Mouse (Mus musculus) liver, embryonic 16.5 days (tissue): ENCODE measurements around the gene Lef1. TPM values are rescaled to one million over a fixed set of nuclear protein-coding genes. Genes with fewer than 3 reads are reported as not detected.
A peak's percentile ranks its signal among the peaks of the same experiment; 100 is the strongest.

Experiments used
- ATAC-seq: fragments of 200-750 bp; cut with Nextera tagmentation; 2 replicates; pipeline ENCODE4 v1.8.0; 2017; ENCODE audit warnings: low read depth, mild to moderate bottlenecking, moderate number of reproducible peaks, moderate library complexity
- H3K27ac ChIP-seq: fragments of 300-500 bp; sonication (generic); 2 replicates; pipeline ENCODE4 v1.5.1; 2014; ENCODE audit warnings: mild to moderate bottlenecking, low read length
- H3K27me3 ChIP-seq: fragments of 300-500 bp; sonication (generic); 2 replicates; pipeline ENCODE4 v1.6.1; 2014; ENCODE audit warnings: low read depth, low read length, mixed read lengths; ENCODE audit not compliant: control insufficient read depth, insufficient read depth
- H3K36me3 ChIP-seq: fragments of 300-500 bp; sonication (generic); 2 replicates; pipeline ENCODE4 v1.6.1; 2014; ENCODE audit warnings: mild to moderate bottlenecking; ENCODE audit not compliant: control insufficient read depth, insufficient read depth
- H3K4me1 ChIP-seq: fragments of 300-500 bp; sonication (generic); 2 replicates; pipeline ENCODE4 v1.6.1; 2014; ENCODE audit warnings: low read depth, low read length, mixed read lengths; ENCODE audit not compliant: control insufficient read depth
- H3K4me2 ChIP-seq: fragments of 300-500 bp; sonication (generic); 2 replicates; pipeline ENCODE4 v1.6.1; 2014; ENCODE audit warnings: low read depth, low read length, mixed read lengths
- H3K4me3 ChIP-seq: fragments of 300-500 bp; sonication (generic); 2 replicates; pipeline ENCODE4 v1.5.1; 2014; ENCODE audit warnings: low read depth, mild to moderate bottlenecking, low read length
- H3K9ac ChIP-seq: fragments of 300-500 bp; sonication (generic); 2 replicates; pipeline ENCODE4 v1.6.1; 2014; ENCODE audit warnings: low read depth, low read length
- H3K9me3 ChIP-seq: fragments of 300-500 bp; sonication (generic); replicated peaks from 2 replicates; pipeline ENCODE4 v1.6.1; 2016; ENCODE audit warnings: low read length; ENCODE audit not compliant: control insufficient read depth
- WGBS: fragments of 180-500 bp; shearing (Covaris S2); extraction: QIAGEN DNeasy Blood & Tissue Kit; methylation state at CpG from one replicate; pipeline ENCODE4 v1.1.7; 2014; ENCODE audit not compliant: insufficient replicate concordance; 5-methylcytosine and 5-hydroxymethylcytosine counted together
- polyA plus RNA-seq: library from polyadenylated mRNA; unstranded; fragments of >200 nt; fragmentation: Nextera tagmentation; extraction: Ambion mirVana; gene quantifications from 2 replicates; pipeline ENCODE4 v1.2.1, GENCODE M21; 2015

The Lef1 gene
- polyA plus RNA-seq, 1 experiment from 2014 or later: 2.3 TPM

DNA sequence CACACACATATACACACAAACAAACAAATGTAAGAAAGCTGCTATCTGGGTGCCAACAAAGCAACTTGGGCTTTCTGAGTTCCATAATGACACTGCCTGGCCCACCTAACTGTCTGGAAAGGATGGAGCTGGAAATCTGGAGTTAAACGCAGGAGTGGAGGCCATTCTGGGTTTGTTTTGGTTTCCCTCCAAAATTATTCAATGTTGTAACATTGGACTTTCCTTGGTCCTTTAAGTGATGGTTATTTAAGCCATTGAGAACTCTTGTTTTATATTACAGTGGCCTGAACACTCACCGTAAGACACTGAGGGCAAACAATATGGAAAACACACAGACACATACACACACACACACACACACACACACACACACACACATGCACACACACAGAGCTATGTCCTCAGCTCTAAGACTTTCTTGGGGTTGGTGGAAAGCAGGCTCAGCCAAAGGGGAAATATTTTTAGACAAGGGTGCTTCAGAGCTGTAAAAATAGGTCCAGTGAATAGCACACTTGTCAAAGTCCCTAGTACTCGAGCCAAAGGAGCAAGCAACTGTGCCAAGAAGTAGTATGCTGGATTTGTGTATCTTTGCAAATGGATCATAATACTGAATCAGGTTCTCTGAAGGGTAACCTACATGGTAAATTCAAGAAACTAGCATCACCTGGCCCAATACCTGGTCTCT lies 156.2 kb downstream of the Lef1 start:
- Histone ChIP-seq H3K27me3 (no peaks in the 10 kb centered on the region), H3K4me3 (no peak overlapping the region), H3K4me1 (peaks cover 9% of the 10 kb centered on the region), H3K9ac (no peak overlapping the region), H3K4me2 (no peak overlapping the region), H3K27ac (no peak overlapping the region), H3K36me3 (no peaks in the 10 kb centered on the region), H3K9me3 (no peaks in the 10 kb centered on the region)
- ATAC-seq: no peak
- WGBS: 57% methylated on average over 3 of the region's 3 CpGs

- H3K9ac ChIP-seq: no peak overlapping the region
- peak overlapping the region; percentile 71 for H3K4me3 ChIP-seq
- H3K27ac ChIP-seq: no peak overlapping the region; the same call in 1 of the 2 replicates
- H3K4me1 ChIP-seq: peaks cover 16% of the 10 kb centered on the region
- ATAC-seq: no peak
- H3K36me3 ChIP-seq: no peaks in the 10 kb centered on the region
- peak overlapping the region; percentile 81 for H3K4me2 ChIP-seq
- H3K27me3 ChIP-seq: no peaks in the 10 kb centered on the region
- H3K9me3 ChIP-seq: no peaks in the 10 kb centered on the region
- 58% methylated on average over 6 of the region's 6 CpGs for WGBS
These were observed 160.1 kb downstream of the Lef1 start for GRCm38 (mm10) chr3:131270381-131270780.

DNA sequence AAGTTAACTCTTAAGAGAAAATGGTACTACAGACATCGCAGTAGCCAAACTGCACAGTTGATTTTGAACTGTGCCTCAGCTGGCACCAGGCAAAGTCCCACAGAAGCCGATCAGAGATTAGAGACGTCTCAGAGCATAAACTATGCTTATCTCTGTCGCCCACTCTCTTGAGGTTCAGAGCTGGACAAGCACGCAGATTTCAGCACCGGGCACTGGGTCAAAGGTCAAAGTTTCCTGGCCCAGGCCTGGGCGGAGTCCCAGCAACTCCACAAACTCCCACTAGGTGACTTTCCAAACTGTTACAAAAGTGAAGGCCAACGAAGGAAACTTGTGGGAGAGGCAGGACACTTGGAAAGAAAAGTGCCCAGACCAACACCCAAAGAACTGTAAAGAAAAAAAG lies 160.9 kb downstream of the Lef1 start:
- ATAC-seq: peak; percentile 71
- no peaks in the 10 kb centered on the region for H3K9me3 ChIP-seq
- H3K27me3 ChIP-seq: no peaks in the 10 kb centered on the region
- no peaks in the 10 kb centered on the region for H3K36me3 ChIP-seq
- peak overlapping the region; percentile 69 for H3K9ac ChIP-seq
- peak overlapping the region; percentile 81 for H3K4me2 ChIP-seq
- peaks cover 16% of the 10 kb centered on the region for H3K4me1 ChIP-seq
- peak overlapping the region; percentile 77 for H3K27ac ChIP-seq
- 3% methylated on average over 8 of the region's 8 CpGs for WGBS
- peak overlapping the region; percentile 71 for H3K4me3 ChIP-seq

DNA sequence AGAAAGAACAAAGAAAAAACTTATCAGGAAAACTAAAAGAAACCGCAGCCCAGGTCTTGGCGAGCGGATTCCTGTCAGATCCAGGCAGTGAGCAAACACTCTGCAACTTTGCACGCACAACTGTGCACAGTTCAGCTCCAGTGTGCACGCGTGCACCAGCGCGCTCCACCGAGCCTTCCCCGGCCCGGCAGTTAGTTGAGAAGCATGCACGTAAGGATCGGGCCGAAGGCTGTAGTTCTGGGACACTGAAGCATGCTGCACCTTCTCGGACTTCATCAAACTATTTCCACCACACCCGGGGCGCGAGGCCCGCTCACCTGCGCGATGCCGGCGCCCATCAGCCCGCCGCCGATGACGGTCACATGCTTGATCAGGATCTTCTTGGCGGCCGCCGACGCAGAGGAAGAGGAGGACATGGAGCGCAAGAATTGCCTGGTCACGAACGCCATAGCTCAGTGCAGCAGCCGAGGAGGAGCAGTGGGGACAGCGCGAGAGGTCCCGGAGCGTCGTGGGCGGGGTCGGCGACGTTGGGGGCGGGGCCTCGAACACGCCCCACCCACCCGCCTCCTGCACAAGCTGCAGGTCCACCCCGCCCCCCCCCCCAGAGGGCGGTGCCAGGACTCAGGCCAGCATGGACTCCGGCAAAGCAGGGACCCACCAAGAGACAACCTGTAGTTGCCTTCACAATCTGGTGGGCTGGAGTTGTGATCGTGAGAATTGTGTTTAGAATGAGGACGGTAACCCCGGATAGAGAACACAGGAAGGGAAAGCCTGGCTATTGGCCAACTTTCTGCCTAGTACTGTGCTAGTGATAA lies 161.5 kb downstream of the Lef1 start, which contains the start of gene Hadh:
Hadh (minus strand) TSS at position 543 of the 815 bp plus-strand sequence.
- H3K4me3 ChIP-seq: peak within 1 kb of the TSS; percentile 71
- H3K27me3 ChIP-seq: no peaks in the 10 kb centered on the region
- WGBS: under 1% methylated on average over 52 of the region's 54 CpGs
- H3K4me1 ChIP-seq: peaks cover 13% of the 10 kb centered on the region
- peak within 1 kb of the TSS; percentile 69 for H3K9ac ChIP-seq
- peak; percentile 83 for ATAC-seq
- peak within 1 kb of the TSS; percentile 81 for H3K4me2 ChIP-seq
- peak within 1 kb of the TSS; percentile 77 for H3K27ac ChIP-seq
- no peaks in the 10 kb centered on the region for H3K9me3 ChIP-seq
- no peaks in the 10 kb centered on the region for H3K36me3 ChIP-seq

DNA sequence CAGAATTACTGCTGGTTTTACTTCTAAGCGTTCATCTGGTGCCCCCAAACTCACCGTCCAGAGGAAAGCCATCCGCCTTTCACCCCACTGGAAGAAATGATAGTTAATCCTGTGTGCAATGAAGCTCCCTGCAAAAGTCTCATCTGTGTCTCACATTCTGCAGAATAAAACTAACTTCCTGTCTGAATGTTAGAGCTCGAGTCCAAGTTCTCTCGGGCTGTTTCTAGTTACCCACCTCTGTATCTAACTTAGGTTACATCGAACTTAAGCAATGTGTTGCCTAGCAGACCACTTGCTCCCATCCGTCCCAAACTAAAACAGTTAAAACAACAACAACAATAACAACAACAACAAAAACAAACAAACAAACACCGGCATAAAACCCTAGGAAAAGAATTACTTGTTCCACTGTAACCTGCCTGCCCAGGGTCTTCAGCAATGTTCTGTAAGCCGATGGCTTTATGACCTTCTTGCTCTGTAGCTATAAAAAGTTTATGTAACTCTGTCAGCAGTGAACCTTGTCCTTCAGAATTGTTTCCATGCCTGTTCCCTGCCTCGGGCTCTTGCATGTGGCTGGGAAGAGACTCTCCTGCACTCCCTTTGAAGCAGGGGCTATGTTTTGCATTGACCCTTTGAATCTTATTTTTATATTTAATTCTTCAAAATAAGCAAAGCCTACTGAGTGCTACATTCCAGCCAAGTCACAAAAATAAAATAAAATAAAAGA lies 162.3 kb downstream of the Lef1 start:
- Histone ChIP-seq H3K9me3 (no peaks in the 10 kb centered on the region), H3K4me3 (peak overlapping the region; percentile 71), H3K27me3 (no peaks in the 10 kb centered on the region), H3K27ac (peak overlapping the region; percentile 70), H3K4me2 (peak overlapping the region; percentile 81), H3K9ac (peak overlapping the region; percentile 37), H3K36me3 (no peaks in the 10 kb centered on the region), H3K4me1 (peaks cover 12% of the 10 kb centered on the region)
- no peak for ATAC-seq
- 18% methylated on average over 10 of the region's 10 CpGs for WGBS

Other genes starting within 250 kb of the Lef1 start
- 122 and 150 TPM in 2 replicates for gene Hadh, start 161.6 kb downstream of the Lef1 start, polyA plus RNA-seq
- 0.14 and 0.26 TPM in 2 replicates for gene Cyp2u1, start 192.8 kb downstream of the Lef1 start, polyA plus RNA-seq